Mouse (Mus musculus) kidney, adult 2 months (tissue): ENCODE data around the gene Magi2.

ENCODE experiments used
- CTCF ChIP-seq: fragments of 200-500 bp; conservative IDR thresholded peaks from 2 replicates; pipeline ENCODE4 v1.5.1; 2011; ENCODE audit warnings: low read depth, mild to moderate bottlenecking, control low read depth, low read length, moderate library complexity, mixed read lengths; ENCODE audit not compliant: insufficient read depth, insufficient read length
- POLR2A ChIP-seq: fragments of 200-500 bp; IDR thresholded peaks from one replicate; pipeline ENCODE4 v1.6.1; 2011; ENCODE audit warnings: low read depth, low read length, control low read depth

GRCm38 (mm10) chr5:20692230-20692629, 1465.4 kb downstream of the Magi2 start:
- no peak for TF ChIP-seq CTCF
- TF ChIP-seq POLR2A: no peak
